Mouse (Mus musculus): ENCODE measurements around the gene Slc23a3. TPM values are rescaled to one million over a fixed set of nuclear protein-coding genes. Genes with fewer than 3 reads are reported as not detected.

Slc23a3 gene
- polyA plus RNA-seq, 1 experiment from 2014 or later = not detected

DNA sequence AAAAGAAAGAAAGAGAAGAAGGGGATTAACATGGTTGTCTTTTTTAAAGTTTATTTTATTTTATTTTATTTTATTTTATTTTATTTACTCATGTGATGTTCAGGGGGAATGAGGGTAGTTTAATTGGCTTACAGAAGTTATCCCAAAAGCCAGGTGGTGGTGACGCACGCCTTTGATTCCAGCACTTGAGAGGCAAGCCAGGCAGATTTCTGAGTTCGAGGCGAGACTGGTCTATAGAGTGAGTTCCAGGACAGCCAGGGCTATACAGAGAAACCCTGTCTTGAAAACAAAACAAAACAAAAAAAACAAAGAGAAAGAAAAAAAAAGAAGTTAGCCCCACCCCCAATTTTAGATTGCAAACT is 26.5 kb upstream of the Slc23a3 start:
- Histone ChIP-seq H3K36me3 (ENCODE audit: control insufficient read depth, insufficient read depth, low read length) (no peaks in the 10 kb centered on the region), H3K9ac (ENCODE audit: low read depth, low read length) (no peak overlapping the region), H3K27ac (ENCODE audit: low read length) (no peak overlapping the region), H3K27me3 (ENCODE audit: control insufficient read depth, insufficient read depth, low read depth, low read length) (no peaks in the 10 kb centered on the region; the same call in 1 of the 2 replicates), H3K9me3 (replicated peaks; ENCODE audit: control insufficient read depth, low read length, poor library complexity, severe bottlenecking) (no peaks in the 10 kb centered on the region), H3K4me2 (ENCODE audit: low read length) (no peak overlapping the region), H3K4me1 (ENCODE audit: control insufficient read depth, insufficient read depth, low read length) (no peaks in the 10 kb centered on the region), H3K4me3 (ENCODE audit: low read depth, low read length) (no peak overlapping the region)
- ATAC-seq = no peak
- WGBS = 78% methylated on average over 4 of the region's 4 CpGs

GRCm38 (mm10) chr1:75159540-75160255 is 26.0 kb upstream of the Slc23a3 start:
- WGBS = 69% methylated on average over 5 of the region's 5 CpGs

GRCm38 (mm10) chr1:75158990-75159389 is 25.3 kb upstream of the Slc23a3 start:
- Histone ChIP-seq H3K4me1 (ENCODE audit: control insufficient read depth, insufficient read depth, low read length) (no peaks in the 10 kb centered on the region), H3K4me3 (ENCODE audit: low read depth, low read length) (no peak overlapping the region), H3K4me2 (ENCODE audit: low read length) (no peak overlapping the region), H3K27me3 (ENCODE audit: control insufficient read depth, insufficient read depth, low read depth, low read length) (no peaks in the 10 kb centered on the region), H3K9me3 (replicated peaks; ENCODE audit: control insufficient read depth, low read length, poor library complexity, severe bottlenecking) (no peaks in the 10 kb centered on the region), H3K27ac (ENCODE audit: low read length) (no peak overlapping the region), H3K9ac (ENCODE audit: low read depth, low read length) (no peak overlapping the region), H3K36me3 (ENCODE audit: control insufficient read depth, insufficient read depth, low read length) (no peaks in the 10 kb centered on the region)
- ATAC-seq = no peak

More at GRCm38 (mm10) chr1:75159540-75160255, 26.0 kb upstream of the Slc23a3 start:
- H3K36me3 ChIP-seq (ENCODE audit: control insufficient read depth, insufficient read depth, low read length) = no peaks in the 10 kb centered on the region
- no peak overlapping the region for H3K4me2 ChIP-seq (ENCODE audit: low read length)
- H3K27ac ChIP-seq (ENCODE audit: low read length) = no peak overlapping the region
- no peak for ATAC-seq
- no peaks in the 10 kb centered on the region for H3K9me3 ChIP-seq (replicated peaks; ENCODE audit: control insufficient read depth, low read length, poor library complexity, severe bottlenecking)
- H3K4me3 ChIP-seq (ENCODE audit: low read depth, low read length) = no peak overlapping the region
- H3K4me1 ChIP-seq (ENCODE audit: control insufficient read depth, insufficient read depth, low read length) = no peaks in the 10 kb centered on the region
- no peaks in the 10 kb centered on the region; the same call in 1 of the 2 replicates for H3K27me3 ChIP-seq (ENCODE audit: control insufficient read depth, insufficient read depth, low read depth, low read length)
- H3K9ac ChIP-seq (ENCODE audit: low read depth, low read length) = no peak overlapping the region

- Histone ChIP-seq H3K4me2 (ENCODE audit: low read length) (no peak overlapping the region), H3K9ac (ENCODE audit: low read depth, low read length) (no peak overlapping the region), H3K27ac (ENCODE audit: low read length) (no peak overlapping the region), H3K4me1 (ENCODE audit: control insufficient read depth, insufficient read depth, low read length) (no peaks in the 10 kb centered on the region), H3K36me3 (ENCODE audit: control insufficient read depth, insufficient read depth, low read length) (no peaks in the 10 kb centered on the region), H3K27me3 (ENCODE audit: control insufficient read depth, insufficient read depth, low read depth, low read length) (no peaks in the 10 kb centered on the region), H3K9me3 (replicated peaks; ENCODE audit: control insufficient read depth, low read length, poor library complexity, severe bottlenecking) (no peaks in the 10 kb centered on the region), H3K4me3 (ENCODE audit: low read depth, low read length) (no peak overlapping the region)
- WGBS = 68% methylated on average over 3 of the region's 3 CpGs
- ATAC-seq = no peak
These were observed 22.1 kb upstream of the Slc23a3 start for GRCm38 (mm10) chr1:75155837-75156236.

- Histone ChIP-seq H3K27ac (ENCODE audit: low read length) (no peak overlapping the region), H3K9ac (ENCODE audit: low read depth, low read length) (no peak overlapping the region), H3K4me3 (ENCODE audit: low read depth, low read length) (no peak overlapping the region), H3K27me3 (ENCODE audit: control insufficient read depth, insufficient read depth, low read depth, low read length) (no peaks in the 10 kb centered on the region), H3K4me1 (ENCODE audit: control insufficient read depth, insufficient read depth, low read length) (peaks cover 9% of the 10 kb centered on the region), H3K36me3 (ENCODE audit: control insufficient read depth, insufficient read depth, low read length) (peaks cover 33% of the 10 kb centered on the region), H3K9me3 (replicated peaks; ENCODE audit: control insufficient read depth, low read length, poor library complexity, severe bottlenecking) (no peaks in the 10 kb centered on the region), H3K4me2 (ENCODE audit: low read length) (no peak overlapping the region)
- no peak for ATAC-seq
- WGBS = 91% methylated on average over 4 of the region's 4 CpGs
These were observed 15.0 kb upstream of the Slc23a3 start for GRCm38 (mm10) chr1:75148727-75149126.

DNA sequence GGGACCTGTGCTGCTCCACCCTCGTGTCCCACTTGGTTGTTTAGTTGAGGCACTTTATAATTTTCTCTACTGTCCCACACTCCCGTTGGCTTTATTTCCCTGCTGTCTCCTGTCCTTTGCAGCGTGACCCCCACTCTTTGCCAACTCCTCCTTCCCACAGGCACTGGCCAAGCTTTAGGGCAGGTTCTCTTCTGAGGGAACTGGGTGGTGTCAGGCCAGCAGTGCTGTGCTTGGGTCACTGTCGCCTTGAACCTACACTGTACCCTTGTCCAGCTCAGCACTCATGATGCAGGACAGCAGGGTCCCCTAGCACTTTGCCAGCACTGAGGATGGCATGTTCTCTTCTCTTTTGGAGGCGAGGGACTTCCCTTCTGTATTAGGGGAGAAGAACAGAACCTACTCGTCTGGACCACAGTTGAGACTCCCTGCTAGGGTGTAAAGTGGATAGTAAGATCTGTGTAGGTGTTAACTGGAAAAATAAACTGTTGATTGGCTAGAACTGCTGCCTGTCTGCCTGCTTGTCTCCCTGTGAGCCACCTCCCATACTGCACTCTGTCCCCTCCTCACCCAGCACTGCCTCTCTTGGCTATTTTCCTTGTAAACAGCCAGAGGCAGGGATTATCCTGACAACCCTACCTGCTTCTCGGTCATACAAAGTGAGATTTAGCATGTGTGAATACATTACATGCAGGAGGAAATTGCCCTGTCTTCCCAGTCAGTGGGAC is 13.9 kb upstream of the Slc23a3 start:
- Histone ChIP-seq H3K36me3 (ENCODE audit: control insufficient read depth, insufficient read depth, low read length) (peaks cover 33% of the 10 kb centered on the region), H3K27me3 (ENCODE audit: control insufficient read depth, insufficient read depth, low read depth, low read length) (no peaks in the 10 kb centered on the region), H3K9ac (ENCODE audit: low read depth, low read length) (no peak overlapping the region), H3K4me2 (ENCODE audit: low read length) (no peak overlapping the region), H3K27ac (ENCODE audit: low read length) (no peak overlapping the region), H3K4me1 (ENCODE audit: control insufficient read depth, insufficient read depth, low read length) (peaks cover 11% of the 10 kb centered on the region), H3K9me3 (replicated peaks; ENCODE audit: control insufficient read depth, low read length, poor library complexity, severe bottlenecking) (no peaks in the 10 kb centered on the region), H3K4me3 (ENCODE audit: low read depth, low read length) (no peak overlapping the region)
- 86% methylated on average over 7 of the region's 7 CpGs for WGBS
- ATAC-seq = no peak

- WGBS = 97% methylated on average over 3 of the region's 3 CpGs
- no peak for ATAC-seq
- no peaks in the 10 kb centered on the region for H3K27me3 ChIP-seq (ENCODE audit: control insufficient read depth, insufficient read depth, low read depth, low read length)
These were observed 11.9 kb upstream of the Slc23a3 start for GRCm38 (mm10) chr1:75145589-75145988.

GRCm38 (mm10) chr1:75142301-75143261 is 8.9 kb upstream of the Slc23a3 start, which contains the start of the genes Cnppd1 and Retreg2:
TSS of gene Cnppd1 (minus strand) at chr1:75142711.
TSS of gene Retreg2 (plus strand) at chr1:75142778.
- Histone ChIP-seq H3K9me3 (replicated peaks; ENCODE audit: control insufficient read depth, low read length, poor library complexity, severe bottlenecking) (no peaks in the 10 kb centered on the region), H3K4me1 (ENCODE audit: control insufficient read depth, insufficient read depth, low read length) (peaks cover 24% of the 10 kb centered on the region), H3K4me3 (ENCODE audit: low read depth, low read length) (peak within 1 kb of the TSS; percentile 99), H3K36me3 (ENCODE audit: control insufficient read depth, insufficient read depth, low read length) (peaks cover 38% of the 10 kb centered on the region), H3K9ac (ENCODE audit: low read depth, low read length) (peak within 1 kb of the TSS; percentile 99), H3K27ac (ENCODE audit: low read length) (peak within 1 kb of the TSS; percentile 99), H3K4me2 (ENCODE audit: low read length) (peak within 1 kb of the TSS; percentile 97), H3K27me3 (ENCODE audit: control insufficient read depth, insufficient read depth, low read depth, low read length) (no peaks in the 10 kb centered on the region)
- ATAC-seq = peak; percentile 88
- WGBS = under 1% methylated on average over 84 of the region's 91 CpGs

More at GRCm38 (mm10) chr1:75145589-75145988, 11.9 kb upstream of the Slc23a3 start:
- peaks cover 33% of the 10 kb centered on the region for H3K36me3 ChIP-seq (ENCODE audit: control insufficient read depth, insufficient read depth, low read length)
- H3K9ac ChIP-seq (ENCODE audit: low read depth, low read length) = no peak overlapping the region
- H3K9me3 ChIP-seq (replicated peaks; ENCODE audit: control insufficient read depth, low read length, poor library complexity, severe bottlenecking) = no peaks in the 10 kb centered on the region
- H3K4me1 ChIP-seq (ENCODE audit: control insufficient read depth, insufficient read depth, low read length) = peaks cover 17% of the 10 kb centered on the region
- H3K4me2 ChIP-seq (ENCODE audit: low read length) = no peak overlapping the region
- H3K4me3 ChIP-seq (ENCODE audit: low read depth, low read length) = no peak overlapping the region
- H3K27ac ChIP-seq (ENCODE audit: low read length) = no peak overlapping the region
